Mouse (Mus musculus) bone marrow macrophage, adult 2 months (primary cell): ENCODE measurements around the gene Cdc40. TPM values are rescaled to one million over a fixed set of nuclear protein-coding genes. Genes with fewer than 3 reads are reported as not detected.

Experiments
- H3K27ac ChIP-seq: 2 replicates; pipeline ENCODE4 v1.5.1; 2012; ENCODE audit warnings: low read depth, low read length; ENCODE audit not compliant: insufficient read depth
- H3K4me1 ChIP-seq: 2 replicates; pipeline ENCODE4 v1.6.1; 2012; ENCODE audit warnings: low read length; ENCODE audit not compliant: control insufficient read depth, insufficient read depth
- H3K4me3 ChIP-seq: 2 replicates; pipeline ENCODE4 v1.5.1; 2012; ENCODE audit warnings: mild to moderate bottlenecking, low read length, moderate library complexity; ENCODE audit not compliant: insufficient read depth
- CTCF ChIP-seq: IDR thresholded peaks from 2 replicates; pipeline ENCODE4 v1.5.1; 2012; ENCODE audit warnings: low read depth, mild to moderate bottlenecking, low read length, moderate library complexity
- POLR2A ChIP-seq: IDR thresholded peaks from 2 replicates; pipeline ENCODE4 v1.6.1; 2012; ENCODE audit warnings: mild to moderate bottlenecking, low read depth, low read length, borderline replicate concordance
- polyA plus RNA-seq: library from polyadenylated mRNA; stranded (reverse); fragments of >200 nt; gene quantifications from 2 replicates; pipeline ENCODE4 v1.2.4, GENCODE M21; 2012; ENCODE audit not compliant: missing spikeins, insufficient read depth, insufficient read length

The Cdc40 gene
- polyA plus RNA-seq, 1 experiment: 26.2 TPM

GRCm38 (mm10) chr10:40792115-40792514 lies 91.0 kb downstream of the Cdc40 start:
- TF ChIP-seq POLR2A: no peak
- TF ChIP-seq CTCF: no peak
- Histone ChIP-seq H3K4me3 (no peak overlapping the region), H3K27ac (no peak overlapping the region), H3K4me1 (no peaks in the 10 kb centered on the region)

DNA sequence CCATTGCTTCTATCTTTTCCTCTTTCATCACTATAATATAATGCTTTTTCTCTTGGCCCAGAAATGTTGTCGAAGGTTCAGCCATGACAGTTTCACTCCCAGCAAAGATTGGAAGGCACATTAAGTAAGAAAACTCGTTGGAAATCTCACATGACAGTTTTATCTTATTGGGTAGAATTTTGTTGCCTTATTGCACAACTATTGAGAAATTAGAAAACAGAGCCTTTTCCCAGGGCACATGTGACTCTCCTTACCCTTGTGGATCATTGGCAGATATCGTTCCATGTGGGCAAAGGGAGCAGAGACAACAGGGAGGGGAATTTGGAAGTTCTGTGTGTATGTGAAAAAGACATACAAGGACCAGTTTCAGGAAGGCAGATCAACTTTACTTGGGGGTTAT lies 92.7 kb downstream of the Cdc40 start:
- TF ChIP-seq POLR2A (no peak), CTCF (no peak)
- H3K27ac ChIP-seq: no peak overlapping the region
- no peak overlapping the region for H3K4me3 ChIP-seq
- no peaks in the 10 kb centered on the region for H3K4me1 ChIP-seq

Other genes with a start within 250 kb of the Cdc40 start
- not detected in 2 replicates for gene Mettl24, start 200.0 kb downstream of the Cdc40 start, polyA plus RNA-seq
- not detected in 2 replicates for gene Wasf1, start 164 bp upstream of the Cdc40 start, polyA plus RNA-seq
- not detected in 2 replicates for gene Gpr6, start 189.0 kb upstream of the Cdc40 start, polyA plus RNA-seq